Mouse (Mus musculus) urinary bladder, adult 2 months (tissue): Measurements from ENCODE around the gene N6amt1. TPM values are rescaled to one million over a fixed set of nuclear protein-coding genes. Genes with fewer than 3 reads are reported as not detected.

Experiments
- DNase-seq: peaks from one replicate; pipeline ENCODE4 v3.0.0; 2022; ENCODE audit warnings: low spot score
- polyA plus RNA-seq: library from polyadenylated mRNA; depleted of rRNA; stranded (reverse); fragments of >200 nt; gene quantifications from 2 replicates; pipeline ENCODE4 v1.2.3, GENCODE M21; 2012; rRNA removed

Gene N6amt1
- 23.4 and 27.6 TPM in 2 replicates for polyA plus RNA-seq

DNA sequence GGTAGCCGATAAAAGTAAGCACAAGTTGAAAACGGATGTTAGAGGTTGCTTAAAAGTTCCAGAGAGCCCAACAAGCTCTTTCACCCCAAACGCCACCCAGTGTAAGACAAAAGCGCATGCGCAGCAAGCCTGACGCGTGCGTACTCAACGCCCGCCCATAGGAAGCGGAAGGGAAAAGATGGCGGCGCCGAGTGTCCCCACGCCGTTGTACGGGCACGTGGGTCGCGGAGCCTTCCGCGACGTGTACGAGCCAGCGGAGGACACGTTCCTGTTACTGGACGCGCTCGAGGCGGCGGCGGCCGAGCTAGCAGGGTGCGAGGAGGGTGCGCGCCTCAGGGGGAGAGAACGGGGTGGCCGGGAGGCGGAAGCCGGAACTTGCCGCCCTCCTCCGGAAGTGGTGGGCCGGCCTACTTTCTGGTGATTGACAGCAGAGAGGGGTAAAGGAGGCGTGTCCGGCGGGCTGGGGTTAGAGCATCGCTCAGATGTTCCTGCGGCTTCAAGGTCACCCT lies at the start of gene N6amt1:
Gene N6amt1, plus strand, starts transcription at position 111 of the 509 bp plus-strand sequence.
- DNase-seq, result peak; percentile 94

DNA sequence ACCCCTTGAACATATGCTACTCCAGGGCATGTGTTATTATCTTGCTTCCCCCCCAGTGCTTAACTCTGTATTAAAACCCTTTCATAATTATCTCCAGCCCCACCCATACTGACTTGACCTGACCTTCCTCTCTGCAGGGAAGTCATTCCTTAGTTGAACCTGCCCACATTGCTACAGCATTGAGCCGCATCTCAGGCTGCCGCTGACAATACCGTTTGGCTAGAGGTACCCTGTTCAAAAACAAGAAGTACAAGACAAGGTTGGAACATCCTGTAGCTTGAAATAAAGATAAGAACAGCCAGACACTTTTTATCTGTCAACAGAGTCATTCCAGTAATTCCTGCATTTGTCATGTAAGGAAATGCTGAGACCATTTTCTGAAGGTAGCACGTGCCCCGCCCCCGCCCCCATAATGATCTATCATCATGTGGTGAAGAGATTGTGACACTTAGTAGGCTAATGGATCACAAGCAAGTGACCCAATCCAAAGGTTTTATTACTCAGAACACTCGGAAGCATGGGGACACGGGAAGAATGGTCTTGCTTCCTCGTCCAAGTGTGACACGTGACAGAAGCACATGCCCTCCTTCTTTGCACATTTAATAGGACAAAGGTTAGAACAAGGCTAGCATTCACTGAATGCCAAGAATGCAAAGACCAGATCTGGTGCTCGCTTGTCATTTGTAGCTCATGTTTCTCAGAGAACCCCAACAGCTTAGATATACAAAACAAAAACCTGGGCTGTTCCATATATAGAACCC lies 48.6 kb upstream of the N6amt1 start:
- DNase-seq, result no peak

DNA sequence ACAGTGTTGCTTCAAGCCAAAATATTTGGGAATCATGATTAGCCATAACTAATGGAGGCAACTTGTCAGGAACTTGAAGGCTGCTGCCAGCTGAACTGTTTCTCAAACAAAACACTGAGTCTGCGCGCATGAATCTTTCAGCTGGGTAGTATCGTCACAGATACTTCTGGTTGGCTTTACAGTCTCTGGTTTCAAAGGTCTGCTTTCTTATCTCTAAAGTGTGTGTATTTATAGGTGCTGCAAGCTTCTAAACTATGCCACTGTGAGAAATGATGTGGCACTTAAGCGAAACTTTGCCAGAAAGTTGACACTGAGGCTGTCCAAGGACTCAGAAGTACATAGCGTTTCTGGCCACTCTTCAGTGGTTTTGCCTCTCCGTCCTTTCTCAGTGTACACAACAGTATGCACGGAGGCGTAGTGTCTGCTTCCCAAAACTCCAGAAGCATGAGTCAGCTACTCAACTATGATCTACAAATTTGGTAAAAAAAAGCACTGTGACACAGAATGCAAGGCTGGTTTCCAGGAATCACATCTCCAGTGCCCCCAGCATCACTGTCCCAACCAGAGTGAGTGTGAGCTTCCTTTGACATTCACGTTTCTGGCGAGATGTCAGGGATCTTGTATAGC lies 46.8 kb upstream of the N6amt1 start:
- no peak for DNase-seq

DNA sequence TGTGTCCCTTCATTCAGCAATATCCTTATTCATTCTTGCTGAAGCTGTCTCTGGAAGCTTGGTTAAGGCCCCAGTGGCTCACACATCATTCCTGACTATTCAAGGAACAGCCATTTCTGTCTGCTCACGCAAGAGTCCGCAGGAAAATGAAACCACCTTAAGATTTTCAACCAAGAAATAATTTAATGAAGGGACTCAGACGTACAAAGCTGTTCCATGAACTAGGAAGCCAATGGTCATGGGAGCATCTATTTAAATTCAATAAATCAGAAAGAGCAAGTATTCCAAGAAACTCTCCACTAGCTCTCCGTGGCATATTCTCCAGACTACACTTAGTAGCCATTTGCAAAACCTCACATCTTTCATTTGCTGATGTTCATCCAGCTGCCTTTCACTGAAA lies 43.3 kb upstream of the N6amt1 start:
- DNase-seq, result no peak

DNA sequence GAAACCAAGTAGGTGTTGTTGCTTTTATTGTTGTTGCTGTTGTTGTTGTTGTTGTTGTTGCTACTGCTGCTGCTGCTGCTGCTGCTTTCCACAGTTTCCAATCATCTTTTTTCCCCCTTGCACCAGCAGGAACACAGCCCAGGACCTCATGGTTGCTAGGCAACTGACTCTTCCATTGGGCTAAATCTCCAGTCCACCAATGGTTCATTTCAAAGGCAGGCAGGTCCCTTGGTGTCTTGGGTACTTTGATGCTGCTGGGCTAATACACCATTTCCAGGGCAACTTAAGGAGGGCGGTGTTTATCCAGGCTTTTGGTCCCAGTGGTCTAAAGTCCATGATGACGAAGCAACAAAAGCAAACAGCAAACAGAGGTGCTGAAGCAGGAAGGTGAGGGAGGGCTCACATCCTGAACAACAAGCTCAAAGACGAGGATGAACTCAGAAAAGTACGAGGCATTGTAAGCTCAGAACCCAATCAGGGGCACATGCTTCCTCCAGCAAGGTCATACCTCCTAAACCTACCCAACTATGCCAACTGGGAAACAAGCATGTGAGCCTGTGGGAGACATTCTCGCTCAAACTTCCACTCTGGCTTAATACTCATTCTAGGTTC lies 35.7 kb upstream of the N6amt1 start:
- no peak for DNase-seq

DNA sequence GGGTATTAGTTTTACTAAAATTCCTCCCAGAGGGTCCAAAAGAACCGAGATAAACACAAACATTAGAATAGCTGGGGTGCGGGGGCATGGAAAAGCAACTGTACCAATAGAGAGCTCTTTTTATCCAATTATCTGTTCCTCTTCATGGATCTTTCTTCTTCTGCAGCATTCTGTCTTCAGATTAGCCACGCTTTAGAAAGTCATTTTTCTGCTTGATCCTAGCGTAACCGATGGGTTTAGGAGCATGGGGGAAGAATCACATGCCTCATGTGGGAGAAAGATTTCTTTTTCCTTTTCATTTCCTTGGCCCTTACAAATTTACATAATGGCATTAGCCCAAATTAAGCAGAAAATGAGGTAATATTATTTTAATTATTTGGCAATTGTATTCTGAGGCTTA lies 35.0 kb upstream of the N6amt1 start:
- DNase-seq, result no peak

DNA sequence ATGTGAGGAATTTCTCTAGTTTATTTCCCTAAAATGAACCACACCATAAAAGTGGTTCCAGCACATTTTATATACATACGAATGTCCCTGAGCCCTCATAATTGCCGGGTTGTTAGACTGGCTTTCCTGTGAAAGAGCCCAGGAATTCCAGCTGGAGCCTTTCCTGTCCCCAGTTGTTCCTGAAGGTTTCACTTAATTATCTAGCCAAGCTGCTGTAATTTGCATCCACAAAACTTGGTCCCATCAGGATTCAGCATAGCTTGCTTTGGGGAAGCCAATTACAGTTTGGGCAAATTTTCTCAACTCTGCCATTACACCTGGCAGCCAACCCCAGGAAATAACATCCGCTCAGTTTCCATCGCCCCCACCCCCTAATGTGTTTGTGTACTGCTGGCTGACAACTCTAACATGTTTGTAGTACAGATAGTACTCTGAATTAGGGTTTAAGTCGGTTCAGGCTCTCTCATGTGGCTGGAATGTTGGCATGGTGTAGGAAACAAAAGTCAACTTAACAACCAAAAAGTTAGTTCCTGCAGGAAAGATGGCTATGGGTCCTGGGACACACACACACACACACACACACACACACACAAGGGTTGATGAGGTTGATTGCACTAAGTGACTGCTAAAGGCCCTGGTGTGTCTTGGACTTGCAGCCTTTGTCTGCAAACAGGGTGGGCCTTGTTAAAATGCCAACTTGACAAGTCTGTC lies 34.3 kb upstream of the N6amt1 start:
- DNase-seq, result no peak

DNA sequence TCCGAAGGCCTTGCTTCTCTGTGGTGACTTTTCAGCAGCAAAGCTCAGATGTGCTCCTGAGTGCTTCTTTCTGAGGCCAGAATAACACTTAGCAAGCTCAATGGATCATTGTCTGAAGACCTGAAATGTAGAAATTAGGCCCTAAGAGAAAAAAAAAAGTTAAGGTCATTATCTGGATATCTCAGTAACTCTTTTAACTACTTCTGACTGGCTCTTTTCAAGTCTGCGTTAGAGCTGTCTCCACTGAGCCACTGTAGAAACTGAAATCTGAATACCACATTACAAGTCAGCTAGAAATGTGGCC lies 33.8 kb upstream of the N6amt1 start:
- DNase-seq, result no peak

DNA sequence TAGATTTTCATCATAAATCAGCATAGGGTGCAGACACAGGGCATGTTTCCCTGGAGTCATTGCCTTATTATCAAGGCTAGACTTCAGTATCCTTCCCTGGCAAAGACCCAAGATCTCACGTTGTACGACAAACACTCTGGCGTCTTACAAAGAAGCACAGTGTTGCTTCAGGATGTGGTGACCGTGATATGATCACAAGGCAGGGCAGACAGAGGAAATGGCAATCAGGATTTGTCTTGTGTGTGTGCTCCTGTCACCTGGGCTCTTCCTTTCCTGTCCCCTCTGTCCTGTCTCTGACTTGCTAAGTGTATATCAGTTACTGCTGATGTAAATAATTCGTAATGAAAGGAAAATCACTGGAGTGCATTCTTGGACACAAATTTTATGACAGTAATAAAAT lies 29.4 kb upstream of the N6amt1 start:
- no peak for DNase-seq

DNA sequence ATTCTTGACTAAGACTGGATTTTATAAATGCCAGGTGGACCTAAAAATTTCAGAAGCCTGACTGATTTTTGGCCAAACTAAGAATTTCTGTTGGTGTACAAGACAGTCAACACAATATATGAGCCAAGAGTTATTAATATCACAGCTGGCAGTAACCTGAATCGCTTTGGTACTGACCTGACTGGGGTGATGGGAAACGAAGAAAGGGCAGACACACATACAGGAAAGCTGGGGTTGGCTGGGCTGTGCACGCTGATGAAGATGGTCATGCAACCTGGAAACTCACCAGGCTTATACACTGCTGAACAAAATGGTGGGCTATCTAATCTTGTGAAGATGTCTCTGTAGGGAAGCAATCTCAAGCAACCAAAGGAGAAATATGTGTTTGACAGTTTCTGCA lies 24.0 kb upstream of the N6amt1 start:
- no peak for DNase-seq

DNA sequence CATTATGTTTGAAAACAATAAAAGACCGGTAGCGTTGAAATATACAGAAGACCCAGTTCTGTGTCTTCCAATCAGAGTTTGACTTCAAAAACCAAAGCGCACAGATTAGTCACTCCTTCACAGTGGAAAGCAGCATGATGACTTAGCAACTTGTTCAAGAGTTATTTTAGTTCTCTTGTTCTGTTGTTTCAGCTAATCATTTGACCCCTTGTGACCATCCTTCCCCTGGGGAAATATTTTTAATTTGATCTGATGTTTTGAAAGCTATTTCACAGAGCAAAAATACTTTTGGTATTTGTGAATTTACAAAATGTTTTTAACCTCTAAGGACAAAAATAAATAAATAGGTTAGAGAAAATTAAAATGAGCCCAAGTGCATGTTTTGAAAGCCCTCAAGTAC lies 19.2 kb upstream of the N6amt1 start:
- DNase-seq, result no peak

DNA sequence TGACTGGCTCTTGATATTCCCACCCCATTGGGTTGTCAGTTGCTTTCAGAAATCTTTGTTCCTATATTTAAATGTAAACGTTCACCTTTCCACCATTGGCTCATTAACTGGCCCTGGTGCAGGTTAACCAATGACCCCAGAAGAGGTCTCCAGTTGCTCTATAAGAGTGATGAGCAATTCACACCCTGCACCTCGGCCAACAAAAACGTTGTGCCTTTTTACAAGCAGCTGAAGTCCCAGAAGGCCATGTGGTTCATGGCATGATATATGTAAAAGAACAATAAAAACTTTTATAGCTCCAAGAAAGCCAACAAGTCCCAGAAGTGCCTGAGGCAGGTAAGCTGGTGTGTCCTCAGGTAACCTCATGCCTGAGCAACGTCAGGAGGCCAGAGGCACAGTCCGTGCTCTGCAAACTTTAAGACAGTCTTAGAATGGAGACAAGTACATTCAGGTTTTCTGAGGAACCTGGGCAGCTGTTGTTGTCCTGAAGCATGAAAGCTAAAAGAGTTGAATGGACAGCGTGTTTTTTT lies 12.9 kb upstream of the N6amt1 start:
- no peak for DNase-seq

DNA sequence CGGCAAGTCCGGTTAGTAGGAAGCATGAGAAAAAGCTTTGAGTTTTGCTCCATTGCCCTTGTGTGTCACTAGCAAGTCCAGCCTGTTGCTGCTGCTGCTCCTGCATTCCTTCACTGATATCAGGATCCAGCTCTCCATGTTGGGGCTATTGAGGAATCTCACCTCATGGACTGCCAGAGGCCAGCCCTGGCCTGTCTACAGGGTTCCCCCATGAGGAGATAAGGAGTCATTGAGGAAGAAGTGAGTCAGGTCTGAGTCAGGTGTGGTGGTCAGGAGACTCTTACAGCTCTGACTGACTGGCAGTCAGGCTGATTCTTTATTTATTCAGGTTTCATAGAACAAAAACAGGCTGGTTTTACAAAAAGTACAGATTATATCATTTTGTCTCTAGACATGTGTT lies 5.9 kb upstream of the N6amt1 start:
- peak; percentile 29 for DNase-seq

DNA sequence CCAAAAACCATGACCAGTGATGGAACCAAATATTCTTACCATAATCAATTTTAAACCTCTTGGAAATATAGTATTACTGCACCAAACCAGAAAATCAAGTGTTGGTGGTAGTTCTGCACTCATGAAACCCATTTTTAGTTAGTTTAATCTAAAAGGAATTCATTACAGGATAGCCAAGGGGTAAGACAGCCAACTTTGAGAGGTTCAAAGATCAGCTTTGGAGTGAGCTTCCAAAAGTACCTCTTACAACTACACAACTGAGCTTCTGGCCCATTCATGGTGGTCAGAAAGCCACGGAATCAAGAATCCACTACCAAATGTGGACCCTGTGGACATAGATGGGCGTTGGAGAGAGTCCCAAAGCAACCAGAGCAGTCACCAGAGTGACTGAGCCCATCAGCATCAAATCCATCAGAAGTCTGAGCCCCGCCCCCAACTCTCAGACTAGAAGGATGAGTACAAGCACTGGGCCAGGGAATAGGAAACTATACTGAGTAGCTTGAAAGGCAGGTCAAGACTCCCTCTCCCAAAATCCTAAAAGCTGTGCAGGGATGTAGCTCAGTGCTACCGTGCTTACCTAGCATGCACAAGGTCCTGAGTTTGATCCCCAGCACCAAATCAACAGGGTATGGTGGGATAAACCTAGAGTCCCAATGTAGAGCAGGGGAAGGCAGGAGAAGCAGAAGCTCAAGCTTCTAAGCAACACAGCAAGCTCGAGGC lies 2.4 kb upstream of the N6amt1 start:
- no peak for DNase-seq

DNA sequence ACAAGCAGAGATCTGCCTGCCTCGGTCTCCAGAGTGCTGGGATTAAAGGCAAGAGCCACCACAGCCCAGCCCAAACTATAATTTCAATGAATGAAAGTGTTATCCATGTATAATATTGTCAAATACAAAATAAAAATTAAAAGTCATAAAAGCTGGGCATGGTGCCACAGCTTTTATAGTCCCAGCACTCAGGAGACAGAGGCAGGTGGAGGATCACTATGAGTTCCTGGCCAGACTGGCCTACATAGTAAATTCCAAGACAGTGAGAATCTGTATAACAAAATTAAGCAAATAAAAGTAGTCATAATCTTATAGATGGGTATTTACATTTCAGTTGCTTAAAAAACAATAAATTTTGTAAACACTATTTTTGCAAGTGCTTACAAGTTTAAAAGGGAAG lies 380 bp upstream of the N6amt1 start:
- DNase-seq, result no peak

DNA sequence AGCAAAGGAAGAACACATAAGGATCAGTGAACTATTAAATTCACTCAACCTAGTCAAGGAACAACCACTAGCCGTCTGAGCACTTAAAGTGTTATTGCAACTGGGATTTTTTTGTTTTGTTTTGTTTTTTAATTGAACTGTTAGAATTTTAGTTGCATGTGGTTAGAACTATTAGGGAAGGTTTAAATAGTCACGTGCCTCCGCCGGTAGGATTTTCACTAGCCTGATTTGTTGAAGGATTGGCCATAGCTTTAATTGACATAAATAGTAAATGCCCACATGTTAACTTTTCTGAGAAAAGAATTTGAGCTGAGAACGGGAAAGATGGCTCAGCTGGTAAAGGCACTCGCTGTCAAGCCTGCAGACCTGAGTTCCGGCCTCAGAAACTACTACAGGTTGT lies 763 bp downstream of the N6amt1 start:
- DNase-seq, result no peak

DNA sequence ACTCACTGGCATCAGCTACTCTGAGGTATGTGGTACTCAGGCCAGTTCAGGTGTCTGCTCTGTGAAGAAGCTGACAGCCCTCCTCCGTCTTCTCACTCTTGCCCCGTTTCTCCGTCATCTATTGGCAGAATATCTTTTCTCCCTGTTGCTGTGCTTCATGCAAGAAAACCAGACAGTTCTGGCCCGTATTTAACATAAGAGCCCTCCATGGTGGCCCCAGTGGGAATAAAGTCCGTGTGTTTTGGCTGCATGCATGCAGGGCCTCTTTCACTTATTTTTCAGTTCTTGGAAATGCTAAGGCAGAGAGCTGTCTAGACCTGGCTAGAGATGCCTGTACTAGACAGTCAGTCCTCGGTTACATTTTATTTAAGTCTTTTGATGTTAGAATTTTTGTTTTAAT lies 6.1 kb downstream of the N6amt1 start:
- no peak for DNase-seq

DNA sequence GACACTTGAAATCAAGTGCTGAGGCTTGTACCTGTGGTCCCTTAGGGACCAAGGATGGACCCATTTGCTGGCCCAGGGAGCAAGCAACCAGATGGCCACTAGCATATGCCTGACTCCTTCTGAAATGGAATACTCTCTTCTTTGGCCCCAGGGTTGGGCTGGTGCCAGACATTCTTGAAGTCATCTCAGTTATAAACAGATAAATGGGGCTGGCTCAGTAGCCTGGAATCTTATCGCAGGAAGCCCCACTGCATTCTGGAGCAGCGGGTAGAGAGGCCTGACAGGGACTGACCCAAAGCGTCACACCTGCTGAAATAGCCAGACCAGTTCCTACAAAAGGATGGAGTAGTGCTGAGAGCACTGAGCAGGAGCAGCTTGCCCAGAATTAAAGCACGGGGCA lies 10.2 kb downstream of the N6amt1 start:
- DNase-seq, result no peak

DNA sequence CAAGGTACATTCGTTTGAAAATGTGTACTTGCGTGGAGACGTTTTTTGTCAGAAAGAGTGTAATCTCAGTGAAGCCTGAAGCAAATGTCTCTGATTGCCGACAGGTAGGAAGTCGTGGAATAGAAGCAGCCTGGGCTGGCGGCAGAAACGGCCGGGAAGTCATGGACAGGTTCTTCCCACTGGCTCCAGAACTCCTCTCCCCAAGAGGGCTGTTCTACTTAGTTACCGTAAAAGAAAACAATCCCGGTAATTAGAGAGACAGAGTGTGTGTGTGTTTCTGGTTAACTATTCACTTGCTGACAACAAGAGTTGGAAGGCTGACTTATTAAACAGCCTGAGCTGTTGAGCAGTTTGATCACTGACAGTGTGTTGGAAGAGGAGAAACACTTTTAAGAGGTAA lies 12.1 kb downstream of the N6amt1 start:
- no peak for DNase-seq

DNA sequence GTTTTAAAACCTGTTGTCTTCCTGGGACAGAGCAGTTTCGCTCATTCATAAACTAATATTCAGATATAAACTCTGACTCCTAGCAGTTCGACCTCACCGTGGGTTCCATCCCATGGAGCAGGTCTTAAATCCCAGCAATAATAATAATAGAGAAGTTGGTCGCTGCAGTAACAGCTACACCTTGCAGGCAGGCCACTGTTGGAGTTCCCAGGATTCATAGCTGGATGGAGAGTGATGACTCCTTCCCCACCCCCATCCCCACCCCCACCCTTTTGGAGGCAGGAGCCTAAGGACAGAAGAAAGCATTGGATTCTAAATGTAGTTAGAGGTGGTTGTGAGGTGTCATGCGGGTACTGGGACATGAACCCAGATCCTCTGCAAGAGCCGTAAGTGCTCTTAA lies 12.5 kb downstream of the N6amt1 start:
- no peak for DNase-seq

DNA sequence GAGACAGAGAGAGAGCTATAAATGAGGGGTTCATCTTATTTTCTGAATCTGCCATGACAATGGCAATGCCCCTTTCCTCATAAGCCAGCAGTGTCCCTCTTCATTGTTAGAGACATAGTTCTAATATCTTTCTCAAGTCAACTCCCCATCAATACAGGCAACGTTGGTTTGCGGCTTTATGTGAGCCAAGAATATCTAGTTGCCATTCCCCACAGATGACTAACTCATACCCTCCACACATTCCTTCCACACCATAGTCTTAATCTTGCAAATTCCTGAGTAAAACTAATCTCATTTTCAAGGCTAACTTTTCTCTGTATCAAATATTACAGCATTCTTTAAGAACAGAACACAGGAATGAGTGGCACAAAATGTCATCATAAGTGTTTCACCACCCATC lies 29.0 kb downstream of the N6amt1 start:
- no peak for DNase-seq

DNA sequence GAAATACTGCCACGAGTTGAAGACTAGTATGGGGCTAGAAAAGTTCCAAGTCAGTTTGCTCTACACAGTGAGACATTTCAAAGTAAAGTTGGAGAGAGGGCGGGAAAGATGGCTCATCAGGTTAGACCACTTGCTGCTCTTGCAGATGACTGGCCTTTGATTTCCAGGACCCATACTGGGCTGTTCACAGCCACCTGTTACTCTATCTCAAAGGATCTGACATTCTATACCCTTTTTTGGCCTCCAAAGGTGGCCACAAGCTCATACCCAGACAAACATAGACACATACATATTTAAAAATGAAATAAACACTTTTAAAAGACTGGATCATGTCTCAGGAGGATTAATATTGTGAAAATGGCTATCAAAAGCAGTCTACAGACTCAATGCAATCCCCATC lies 30.4 kb downstream of the N6amt1 start:
- DNase-seq, result no peak
